Mouse (Mus musculus): Measurements from ENCODE around the gene Rhbdf1. TPM values are rescaled to one million over a fixed set of nuclear protein-coding genes. Genes with fewer than 3 reads are reported as not detected.

The Rhbdf1 gene
- polyA plus RNA-seq, 1 experiment from 2014 or later, result 46.1 TPM

DNA sequence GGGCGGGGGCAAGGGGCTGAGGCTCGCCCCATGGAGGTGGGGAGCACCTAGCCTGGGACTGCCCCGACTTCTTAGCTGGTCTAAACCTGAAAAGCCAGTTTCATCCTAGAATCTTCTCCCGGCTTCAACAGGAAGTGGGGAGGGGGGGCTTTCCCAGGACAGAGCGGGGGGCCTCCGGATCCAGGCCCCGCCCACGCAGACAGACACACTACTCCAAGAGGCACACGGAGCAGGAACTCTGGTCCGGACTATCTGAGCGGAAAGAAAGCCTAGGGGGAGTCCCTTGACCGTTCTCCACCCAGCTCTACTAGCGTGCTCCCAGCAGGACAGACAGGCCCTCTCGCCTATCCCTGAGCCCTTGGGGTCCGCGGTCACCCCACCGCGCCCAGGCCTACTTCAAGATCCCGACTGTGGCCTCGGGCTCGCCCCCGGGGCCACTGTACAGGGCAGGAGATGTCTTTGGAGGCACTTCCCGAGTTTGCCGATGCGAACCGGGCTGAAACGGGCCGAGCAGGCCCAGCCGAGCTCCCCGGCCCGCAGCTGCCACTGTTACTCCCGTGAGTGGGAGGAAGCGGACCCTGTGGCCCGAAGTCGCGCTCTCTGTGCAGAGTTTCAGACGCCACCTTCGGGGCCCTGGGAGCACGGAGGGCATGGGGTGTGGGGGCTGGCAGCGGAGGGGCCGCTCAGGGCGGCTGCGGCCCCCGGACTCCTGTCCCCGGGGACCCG lies 712 bp downstream of the Rhbdf1 start:
- Histone ChIP-seq H3K36me3 (ENCODE audit: control insufficient read depth, insufficient read depth, low read length) (no peaks in the 10 kb centered on the region), H3K9ac (replicated peaks; ENCODE audit: low read depth, low read length) (peak overlapping the region; percentile 86), H3K27me3 (ENCODE audit: control insufficient read depth, insufficient read depth, low read length) (no peaks in the 10 kb centered on the region), H3K4me3 (ENCODE audit: low read depth, low read length) (peak overlapping the region; percentile 82), H3K27ac (ENCODE audit: low read length) (peak overlapping the region; percentile 96), H3K4me2 (replicated peaks; ENCODE audit: low read depth, low read length) (peak overlapping the region; percentile 68), H3K4me1 (ENCODE audit: control insufficient read depth, insufficient read depth, low read length) (peaks cover 59% of the 10 kb centered on the region), H3K9me3 (ENCODE audit: control insufficient read depth, low read depth, low read length) (no peaks in the 10 kb centered on the region)
- ATAC-seq (ENCODE audit: insufficient number of reproducible peaks, insufficient read depth, low FRiP score, low read depth), result peak; percentile 67
- WGBS, result under 1% methylated on average over 40 of the region's 46 CpGs

GRCm38 (mm10) chr11:32220607-32221224 lies 1.4 kb downstream of the Rhbdf1 start:
- Histone ChIP-seq H3K27me3 (ENCODE audit: control insufficient read depth, insufficient read depth, low read length) (no peaks in the 10 kb centered on the region), H3K27ac (ENCODE audit: low read length) (peak overlapping the region; percentile 96), H3K4me1 (ENCODE audit: control insufficient read depth, insufficient read depth, low read length) (peaks cover 54% of the 10 kb centered on the region), H3K4me2 (replicated peaks; ENCODE audit: low read depth, low read length) (peak overlapping the region; percentile 68), H3K9me3 (ENCODE audit: control insufficient read depth, low read depth, low read length) (no peaks in the 10 kb centered on the region), H3K4me3 (ENCODE audit: low read depth, low read length) (peak overlapping the region; percentile 82), H3K36me3 (ENCODE audit: control insufficient read depth, insufficient read depth, low read length) (peaks cover 3% of the 10 kb centered on the region; the same call in 1 of the 2 replicates), H3K9ac (replicated peaks; ENCODE audit: low read depth, low read length) (0 out of 2 replicates have a peak overlapping the region, but pooled peaks have one; percentile 86)
- 26% methylated on average over 10 of the region's 10 CpGs for WGBS
- ATAC-seq (ENCODE audit: insufficient number of reproducible peaks, insufficient read depth, low FRiP score, low read depth), result no peak

DNA sequence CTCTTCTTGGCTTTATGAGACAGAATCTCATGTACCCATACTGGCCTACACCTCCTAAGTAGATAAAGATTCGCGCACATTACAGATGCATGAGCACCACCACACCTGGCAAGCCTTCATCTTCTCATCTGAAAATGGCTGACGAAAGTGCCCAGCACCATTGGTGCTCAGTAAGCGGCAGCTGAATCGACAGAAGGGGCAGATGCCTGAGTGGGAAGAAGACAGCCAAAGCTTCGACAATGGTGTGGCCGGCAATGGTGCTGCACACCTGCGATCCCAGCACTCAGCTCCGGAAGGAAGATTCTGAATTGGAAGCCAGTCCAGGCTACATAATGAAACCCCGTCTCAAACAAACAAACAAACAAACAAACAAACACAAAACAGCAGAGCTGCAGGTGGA lies 2.8 kb downstream of the Rhbdf1 start:
- Histone ChIP-seq H3K4me3 (ENCODE audit: low read depth, low read length) (no peak overlapping the region), H3K9me3 (ENCODE audit: control insufficient read depth, low read depth, low read length) (no peaks in the 10 kb centered on the region), H3K4me1 (ENCODE audit: control insufficient read depth, insufficient read depth, low read length) (peaks cover 40% of the 10 kb centered on the region), H3K27me3 (ENCODE audit: control insufficient read depth, insufficient read depth, low read length) (no peaks in the 10 kb centered on the region), H3K36me3 (ENCODE audit: control insufficient read depth, insufficient read depth, low read length) (peaks cover 17% of the 10 kb centered on the region), H3K9ac (replicated peaks; ENCODE audit: low read depth, low read length) (no peak overlapping the region), H3K27ac (ENCODE audit: low read length) (no peak overlapping the region), H3K4me2 (replicated peaks; ENCODE audit: low read depth, low read length) (no peak overlapping the region)
- no peak for ATAC-seq (ENCODE audit: insufficient number of reproducible peaks, insufficient read depth, low FRiP score, low read depth)
- 88% methylated on average over 10 of the region's 10 CpGs for WGBS

DNA sequence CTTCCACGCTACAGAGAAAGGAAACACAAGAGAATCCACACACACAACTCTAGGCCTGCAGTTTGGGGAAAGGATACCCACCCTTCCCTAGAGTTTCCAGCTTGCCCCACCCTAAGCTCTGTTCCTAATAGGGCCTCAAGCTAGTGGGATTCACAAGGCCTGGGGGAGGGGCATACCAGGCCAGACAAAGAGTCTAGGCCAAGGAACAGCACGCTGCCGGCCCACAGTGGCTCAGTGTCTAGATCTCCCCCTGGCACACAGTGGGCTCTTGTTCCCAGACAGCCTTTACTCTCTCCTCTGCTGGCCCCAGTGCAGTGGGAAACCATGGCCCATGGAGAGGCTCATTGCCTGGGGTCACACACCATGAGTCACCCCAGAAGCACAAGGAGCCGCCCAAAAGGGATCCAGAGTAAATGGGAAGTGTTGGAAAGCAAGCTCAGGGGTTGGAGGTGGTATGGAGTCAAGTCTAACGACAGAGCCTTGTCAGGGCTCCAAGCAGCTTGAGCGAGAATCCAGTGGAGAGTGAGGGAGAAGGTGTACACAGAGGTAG lies 3.5 kb downstream of the Rhbdf1 start:
- 60% methylated on average over 6 of the region's 6 CpGs for WGBS
- Histone ChIP-seq H3K27ac (ENCODE audit: low read length) (no peak overlapping the region), H3K4me1 (ENCODE audit: control insufficient read depth, insufficient read depth, low read length) (peaks cover 39% of the 10 kb centered on the region), H3K9me3 (ENCODE audit: control insufficient read depth, low read depth, low read length) (no peaks in the 10 kb centered on the region), H3K4me3 (ENCODE audit: low read depth, low read length) (no peak overlapping the region), H3K4me2 (replicated peaks; ENCODE audit: low read depth, low read length) (no peak overlapping the region), H3K9ac (replicated peaks; ENCODE audit: low read depth, low read length) (0 out of 2 replicates have a peak overlapping the region, but pooled peaks have one; percentile 11), H3K27me3 (ENCODE audit: control insufficient read depth, insufficient read depth, low read length) (no peaks in the 10 kb centered on the region), H3K36me3 (ENCODE audit: control insufficient read depth, insufficient read depth, low read length) (peaks cover 21% of the 10 kb centered on the region)
- ATAC-seq (ENCODE audit: insufficient number of reproducible peaks, insufficient read depth, low FRiP score, low read depth), result no peak

DNA sequence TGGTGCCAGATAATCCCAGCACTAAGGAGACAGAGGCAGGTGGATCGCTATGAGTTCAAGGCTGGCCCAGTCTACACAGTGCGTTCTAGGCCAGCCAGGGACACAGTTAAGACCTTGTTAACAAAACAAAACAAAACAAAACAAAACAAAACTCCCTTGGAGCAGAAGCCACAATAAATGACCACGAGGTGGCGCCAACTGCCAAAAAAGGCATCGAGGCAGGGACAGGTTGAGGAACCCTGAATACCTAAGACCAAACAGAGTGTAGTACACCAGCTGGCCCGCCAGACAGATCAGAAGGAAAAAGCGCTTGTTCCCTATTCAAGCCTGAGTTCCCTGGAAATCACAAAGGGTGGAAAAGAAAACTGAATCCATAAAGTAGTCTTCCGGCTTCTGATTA lies 5.2 kb downstream of the Rhbdf1 start:
- Histone ChIP-seq H3K4me1 (ENCODE audit: control insufficient read depth, insufficient read depth, low read length) (peaks cover 29% of the 10 kb centered on the region; the same call in 1 of the 2 replicates), H3K4me2 (replicated peaks; ENCODE audit: low read depth, low read length) (no peak overlapping the region), H3K36me3 (ENCODE audit: control insufficient read depth, insufficient read depth, low read length) (peaks cover 34% of the 10 kb centered on the region), H3K9ac (replicated peaks; ENCODE audit: low read depth, low read length) (no peak overlapping the region), H3K27ac (ENCODE audit: low read length) (no peak overlapping the region), H3K9me3 (ENCODE audit: control insufficient read depth, low read depth, low read length) (no peaks in the 10 kb centered on the region), H3K27me3 (ENCODE audit: control insufficient read depth, insufficient read depth, low read length) (no peaks in the 10 kb centered on the region), H3K4me3 (ENCODE audit: low read depth, low read length) (no peak overlapping the region)
- no peak for ATAC-seq (ENCODE audit: insufficient number of reproducible peaks, insufficient read depth, low FRiP score, low read depth)
- 26% methylated on average over 8 of the region's 8 CpGs for WGBS

DNA sequence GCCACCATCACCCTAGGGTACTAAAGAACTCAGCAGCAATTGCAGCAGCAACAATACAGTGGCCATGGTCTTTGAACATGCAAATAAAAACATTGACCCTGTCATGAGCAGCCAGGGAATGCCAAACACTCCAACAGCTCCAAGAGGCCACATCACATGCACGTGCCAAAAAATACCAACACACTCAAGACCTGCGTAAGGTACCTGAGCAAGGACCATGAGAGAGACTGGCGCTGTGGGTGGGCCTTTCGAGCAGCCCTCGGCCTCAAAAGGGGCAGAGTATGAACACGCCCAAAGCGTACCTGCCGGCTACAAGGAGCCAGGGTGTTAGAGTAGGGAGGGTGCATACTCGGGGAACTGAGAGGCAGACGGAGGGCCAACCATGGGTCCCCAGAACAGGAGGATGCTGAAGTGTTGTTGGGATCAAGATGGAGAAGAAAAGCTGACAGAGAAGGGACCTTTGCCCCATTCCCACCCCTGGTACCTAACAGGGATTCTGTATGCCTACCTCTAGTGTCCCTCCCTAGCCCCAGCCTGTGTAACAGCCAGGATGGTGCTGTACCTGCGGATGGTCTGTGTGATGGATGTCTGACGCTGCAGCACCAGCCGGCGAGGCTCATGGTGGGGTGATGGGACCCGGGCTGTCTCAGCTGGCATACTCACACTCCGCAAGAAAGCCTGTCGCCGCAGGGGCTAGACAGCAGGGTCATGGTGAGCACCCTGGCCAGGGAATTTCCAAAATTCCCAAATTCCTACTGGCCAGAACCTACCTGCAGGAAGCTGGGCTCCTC lies 6.5 kb downstream of the Rhbdf1 start:
- peaks cover 46% of the 10 kb centered on the region for H3K36me3 ChIP-seq (ENCODE audit: control insufficient read depth, insufficient read depth, low read length)
- H3K4me2 ChIP-seq (replicated peaks; ENCODE audit: low read depth, low read length), result no peak overlapping the region
- H3K9ac ChIP-seq (replicated peaks; ENCODE audit: low read depth, low read length), result no peak overlapping the region
- no peaks in the 10 kb centered on the region for H3K9me3 ChIP-seq (ENCODE audit: control insufficient read depth, low read depth, low read length)
- ATAC-seq (ENCODE audit: insufficient number of reproducible peaks, insufficient read depth, low FRiP score, low read depth), result no peak
- no peak overlapping the region for H3K4me3 ChIP-seq (ENCODE audit: low read depth, low read length)
- 89% methylated on average over 18 of the region's 18 CpGs for WGBS
- H3K27me3 ChIP-seq (ENCODE audit: control insufficient read depth, insufficient read depth, low read length), result no peaks in the 10 kb centered on the region
- no peak overlapping the region for H3K27ac ChIP-seq (ENCODE audit: low read length)
- peaks cover 24% of the 10 kb centered on the region; the same call in 1 of the 2 replicates for H3K4me1 ChIP-seq (ENCODE audit: control insufficient read depth, insufficient read depth, low read length)

DNA sequence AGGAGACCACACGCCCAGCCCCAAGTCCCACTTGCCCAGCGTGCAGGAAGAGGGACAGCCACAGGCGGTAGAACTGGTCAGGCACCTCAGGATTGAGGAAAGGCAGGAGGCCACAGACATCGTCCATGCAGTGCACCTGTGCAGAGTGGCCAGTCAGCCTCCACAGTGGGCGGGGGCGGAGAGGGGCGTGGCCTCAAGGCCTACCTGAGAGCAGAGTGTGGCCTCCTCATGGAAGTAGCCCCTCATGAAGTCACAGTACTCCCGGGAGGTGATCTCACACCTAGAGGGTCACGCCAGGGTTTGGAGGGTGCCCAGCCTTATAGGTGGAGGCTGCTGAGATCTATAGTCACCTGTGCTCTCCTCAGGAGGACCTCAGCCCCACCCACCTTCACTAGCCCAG lies 11.5 kb downstream of the Rhbdf1 start:
- peak; percentile 15; the same call in 1 of the 2 replicates for ATAC-seq (ENCODE audit: insufficient number of reproducible peaks, insufficient read depth, low FRiP score, low read depth)

More for the DNA sequence above, 11.5 kb downstream of the Rhbdf1 start:
- no peak overlapping the region for H3K4me2 ChIP-seq (replicated peaks; ENCODE audit: low read depth, low read length)
- H3K27me3 ChIP-seq (ENCODE audit: control insufficient read depth, insufficient read depth, low read length), result no peaks in the 10 kb centered on the region
- H3K9me3 ChIP-seq (ENCODE audit: control insufficient read depth, low read depth, low read length), result no peaks in the 10 kb centered on the region
- no peak overlapping the region for H3K4me3 ChIP-seq (ENCODE audit: low read depth, low read length)
- H3K27ac ChIP-seq (ENCODE audit: low read length), result no peak overlapping the region
- H3K36me3 ChIP-seq (ENCODE audit: control insufficient read depth, insufficient read depth, low read length), result peaks cover 74% of the 10 kb centered on the region
- WGBS, result 81% methylated on average over 9 of the region's 9 CpGs
- H3K4me1 ChIP-seq (ENCODE audit: control insufficient read depth, insufficient read depth, low read length), result peaks cover 5% of the 10 kb centered on the region; the same call in 1 of the 2 replicates
- no peak overlapping the region for H3K9ac ChIP-seq (replicated peaks; ENCODE audit: low read depth, low read length)
